Mouse (Mus musculus): ENCODE measurements around the gene Rgs13. TPM values are rescaled to one million over a fixed set of nuclear protein-coding genes. Genes with fewer than 3 reads are reported as not detected.

Gene Rgs13
- polyA plus RNA-seq, 1 experiment from 2014 or later = not detected

Other genes with a start within 250 kb of the Rgs13 start
- 26.3 and 31.5 TPM in 2 replicates for gene Rgs2, start 173.2 kb downstream of the Rgs13 start, polyA plus RNA-seq (2014; fragmentation: Nextera tagmentation; extraction: Ambion mirVana)
- not detected in 2 replicates for gene Rgs1, start 71.9 kb upstream of the Rgs13 start, polyA plus RNA-seq (2014; fragmentation: Nextera tagmentation; extraction: Ambion mirVana)